Mouse (Mus musculus) Patski (cell line): ENCODE measurements around the gene Fst. TPM values are rescaled to one million over a fixed set of nuclear protein-coding genes. Genes with fewer than 3 reads are reported as not detected.

Experiments used
- ATAC-seq: fragments of 100-300 bp; one replicate; pipeline ENCODE4 v1.8.0; 2021
- CTCF ChIA-PET: fragments of 350-600 bp; sonication (Branson Sonifier 250); formaldehyde crosslinking; loops from one replicate; lab custom pipeline; 2022; ENCODE audit warnings: inconsistent platforms; lab: Charles Lee
- POLR2A ChIA-PET: fragments of 350-600 bp; sonication (Branson Sonifier 250); formaldehyde crosslinking; loops from one replicate; lab custom pipeline; 2022; ENCODE audit warnings: antibody characterized with exemption, inconsistent platforms; lab: Charles Lee
- DNase-seq: peaks from one replicate; pipeline ENCODE4 v3.0.0-alpha.2; 2011; ENCODE audit warnings: low read depth, low spot score
- H3K27me3 ChIP-seq: fragments of 371-371 bp; one replicate; pipeline ENCODE4 v1.5.1; 2021
- CTCF ChIP-seq: fragments of 100-300 bp; IDR thresholded peaks from one replicate; pipeline ENCODE4 v1.5.1; 2021
- in situ Hi-C: fragments of 300-500 bp; cut with MboI; formaldehyde crosslinking; loops from 3 replicates; pipeline ENCODE4 v1.11.1; 2018; ENCODE audit warnings: low pct_unique_long_range_greater_than_20kb, mixed read lengths
- polyA plus RNA-seq: library from polyadenylated mRNA; unstranded; gene quantifications from one replicate; pipeline ENCODE4 v1.2.3, GENCODE M21; 2021

Fst gene
- polyA plus RNA-seq, 1 experiment from 2014 or later: 2,016 TPM

GRCm38 (mm10) chr13:114460306-114460892 is 1.6 kb upstream of the Fst start:
- ChIA-PET CTCF (interaction anchor here (0.7 to 1.5 kb wide), 4 partner anchors 9 to 224 kb away, joined by 3 to 8 read pairs (median 4); no protein-coding TSS in a partner anchor), POLR2A (interaction anchor here (1.8 to 5.5 kb wide), 2 partner anchors 220 to 222 kb away, joined by 5 to 49 read pairs; no protein-coding TSS in a partner anchor)
- DNase-seq: no peak
- peak; percentile 17 for ATAC-seq
- TF ChIP-seq CTCF: no peak
- H3K27me3 ChIP-seq: no peaks in the 10 kb centered on the region
- in situ Hi-C loops: no loop called here

GRCm38 (mm10) chr13:114459701-114460160 is 980 bp upstream of the Fst start:
- no peaks in the 10 kb centered on the region for H3K27me3 ChIP-seq
- no peak for ATAC-seq
- DNase-seq: no peak
- in situ Hi-C loops: loop anchor here (5.0 to 10.0 kb wide), 2 partner anchors 135 to 298 kb away; no protein-coding TSS in a partner anchor
- ChIA-PET POLR2A (interaction anchor here (1.3 to 5.5 kb wide), 3 partner anchors 223 to 297 kb away, joined by 5 to 49 read pairs (median 5); no protein-coding TSS in a partner anchor), CTCF (no interaction called here)
- no peak for TF ChIP-seq CTCF

- peak; percentile 29 for ATAC-seq
- no peaks in the 10 kb centered on the region for H3K27me3 ChIP-seq
- DNase-seq: no peak
- ChIA-PET CTCF (interaction anchor here (0.8 kb wide), 1 partner anchor 299 kb away, joined by 3 read pairs; no protein-coding TSS in a partner anchor), POLR2A (interaction anchor here (0.7 to 5.5 kb wide), 7 partner anchors 10 to 299 kb away, joined by 3 to 49 read pairs (median 5); no protein-coding TSS in a partner anchor)
- in situ Hi-C loops: loop anchor here (5.0 to 10.0 kb wide), 2 partner anchors 134 to 299 kb away; no protein-coding TSS in a partner anchor
- TF ChIP-seq CTCF: no peak
These were observed 363 bp downstream of the Fst start for GRCm38 (mm10) chr13:114458291-114458885.

- no peaks in the 10 kb centered on the region for H3K27me3 ChIP-seq
- no peak for TF ChIP-seq CTCF
- CTCF ChIA-PET: no interaction called here
- POLR2A ChIA-PET: interaction anchor here (0.7 to 5.5 kb wide), 3 partner anchors 57 to 269 kb away, joined by 3 to 49 read pairs (median 5); no protein-coding TSS in a partner anchor
- no peak for DNase-seq
- in situ Hi-C loops: loop anchor here (5.0 to 10.0 kb wide), 2 partner anchors 133 to 300 kb away; no protein-coding TSS in a partner anchor
- no peak for ATAC-seq
These were observed 1.1 kb downstream of the Fst start for GRCm38 (mm10) chr13:114457567-114458120.

GRCm38 (mm10) chr13:114456766-114457566 is 1.8 kb downstream of the Fst start:
- DNase-seq (no peak), ATAC-seq (no peak)
- H3K27me3 ChIP-seq: no peaks in the 10 kb centered on the region
- ChIA-PET POLR2A (interaction anchor here (0.6 to 5.5 kb wide), 7 partner anchors 57 to 300 kb away, joined by 3 to 49 read pairs (median 4); no protein-coding TSS in a partner anchor), CTCF (interaction anchor here (1.1 kb wide), 1 partner anchor 301 kb away, joined by 4 read pairs; no protein-coding TSS in a partner anchor)
- TF ChIP-seq CTCF: no peak
- in situ Hi-C loops: loop anchor here (5.0 to 10.0 kb wide), 2 partner anchors 132 to 300 kb away; no protein-coding TSS in a partner anchor

GRCm38 (mm10) chr13:114456224-114456623 is 2.5 kb downstream of the Fst start:
- POLR2A ChIA-PET: interaction anchor here (0.6 to 5.5 kb wide), 8 partner anchors 9 to 327 kb away, joined by 3 to 49 read pairs (median 4); no protein-coding TSS in a partner anchor
- ATAC-seq (no peak), DNase-seq (no peak)
- in situ Hi-C loops: loop anchor here (5.0 to 10.0 kb wide), 2 partner anchors 131 to 301 kb away; no protein-coding TSS in a partner anchor
- CTCF ChIA-PET: interaction anchor here (1.1 kb wide), 1 partner anchor 301 kb away, joined by 4 read pairs; no protein-coding TSS in a partner anchor
- TF ChIP-seq CTCF: no peak
- H3K27me3 ChIP-seq: no peaks in the 10 kb centered on the region

- CTCF ChIA-PET: no interaction called here
- DNase-seq (no peak), ATAC-seq (no peak)
- in situ Hi-C loops: loop anchor here (5.0 to 10.0 kb wide), 2 partner anchors 131 to 302 kb away; no protein-coding TSS in a partner anchor
- TF ChIP-seq CTCF: no peak
- POLR2A ChIA-PET: interaction anchor here (0.6 to 5.5 kb wide), 7 partner anchors 9 to 327 kb away, joined by 3 to 49 read pairs (median 4); no protein-coding TSS in a partner anchor
- H3K27me3 ChIP-seq: no peaks in the 10 kb centered on the region
These were observed 3.0 kb downstream of the Fst start for GRCm38 (mm10) chr13:114455788-114456187.

- ChIA-PET POLR2A (interaction anchor here (0.7 to 0.9 kb wide), 2 partner anchors 9 to 382 kb away, joined by 3 to 4 read pairs; no protein-coding TSS in a partner anchor), CTCF (interaction anchor here (1.7 to 1.8 kb wide), 2 partner anchors 10 to 23 kb away, joined by 3 to 6 read pairs; no protein-coding TSS in a partner anchor)
- in situ Hi-C loops: no loop called here
These were observed 11.5 kb downstream of the Fst start for GRCm38 (mm10) chr13:114447213-114447612.

GRCm38 (mm10) chr13:114432491-114432890 is 26.3 kb downstream of the Fst start:
- CTCF ChIA-PET: interaction anchor here (1.0 to 1.3 kb wide), 2 partner anchors 12 to 43 kb away, joined by 3 read pairs; no protein-coding TSS in a partner anchor
- H3K27me3 ChIP-seq: no peaks in the 10 kb centered on the region
- in situ Hi-C loops: no loop called here
- ATAC-seq (no peak), DNase-seq (no peak)
- no peak for TF ChIP-seq CTCF
- POLR2A ChIA-PET: no interaction called here

More at GRCm38 (mm10) chr13:114447213-114447612, 11.5 kb downstream of the Fst start:
- no peak for TF ChIP-seq CTCF
- H3K27me3 ChIP-seq: no peaks in the 10 kb centered on the region
- ATAC-seq: peak; percentile 27
- DNase-seq: no peak
